Mouse (Mus musculus) embryonic facial prominence, embryonic 11.5 days (tissue): Measurements from ENCODE around the gene Uevld. TPM values are rescaled to one million over a fixed set of nuclear protein-coding genes. Genes with fewer than 3 reads are reported as not detected.

Source experiments
- ATAC-seq: fragments of 200-750 bp; cut with Nextera tagmentation; replicated peaks from 2 replicates; pipeline ENCODE4 v1.8.0; 2017; ENCODE audit warnings: low read depth; ENCODE audit not compliant: insufficient number of reproducible peaks, low FRiP score, low TSS enrichment
- DNase-seq: peaks from one replicate; pipeline ENCODE4 v3.0.0-alpha.2; 2015; ENCODE audit warnings: low spot score
- H3K27ac ChIP-seq: fragments of 300-500 bp; sonication (generic); replicated peaks from 2 replicates; pipeline ENCODE4 v1.5.1; 2014; ENCODE audit warnings: mild to moderate bottlenecking, low read depth, low read length, control low read depth
- H3K27me3 ChIP-seq: fragments of 300-500 bp; sonication (generic); 2 replicates; pipeline ENCODE4 v1.6.1; 2014; ENCODE audit warnings: mild to moderate bottlenecking, low read length, moderate library complexity, mixed read lengths; ENCODE audit not compliant: control insufficient read depth, insufficient read depth
- H3K36me3 ChIP-seq: fragments of 300-500 bp; sonication (generic); replicated peaks from 2 replicates; pipeline ENCODE4 v1.6.1; 2014; ENCODE audit warnings: low read depth, mild to moderate bottlenecking, low read length, moderate library complexity, mixed read lengths; ENCODE audit not compliant: control insufficient read depth, insufficient read depth
- H3K4me1 ChIP-seq: fragments of 300-500 bp; sonication (generic); 2 replicates; pipeline ENCODE4 v1.6.1; 2014; ENCODE audit warnings: low read length, mixed read lengths; ENCODE audit not compliant: control insufficient read depth, insufficient read depth
- H3K4me2 ChIP-seq: fragments of 300-500 bp; sonication (generic); 2 replicates; pipeline ENCODE4 v1.6.1; 2014; ENCODE audit warnings: low read depth, mild to moderate bottlenecking, control low read depth, low read length, moderate library complexity
- H3K4me3 ChIP-seq: fragments of 300-500 bp; sonication (generic); 2 replicates; pipeline ENCODE4 v1.5.1; 2014; ENCODE audit warnings: low read depth, low read length, control low read depth
- H3K9ac ChIP-seq: fragments of 300-500 bp; sonication (generic); replicated peaks from 2 replicates; pipeline ENCODE4 v1.6.1; 2014; ENCODE audit warnings: mild to moderate bottlenecking, control low read depth, low read length
- H3K9me3 ChIP-seq: fragments of 300-500 bp; sonication (generic); replicated peaks from 2 replicates; pipeline ENCODE4 v1.6.1; 2016; ENCODE audit warnings: mild to moderate bottlenecking, low read length, inconsistent platforms, mixed read lengths; ENCODE audit not compliant: control insufficient read depth
- WGBS: fragments of 180-500 bp; shearing (Covaris S2); extraction: QIAGEN DNeasy Blood & Tissue Kit; methylation state at CpG from one replicate; pipeline ENCODE4 v1.1.7; 2014; 5-methylcytosine and 5-hydroxymethylcytosine counted together
- polyA plus RNA-seq: library from polyadenylated mRNA; unstranded; fragments of >200 nt; fragmentation: Nextera tagmentation; extraction: Ambion mirVana; gene quantifications from 2 replicates; pipeline ENCODE4 v1.2.1, GENCODE M21; 2014

The Uevld gene
- polyA plus RNA-seq, 1 experiment from 2014 or later, result 14.8 TPM

DNA sequence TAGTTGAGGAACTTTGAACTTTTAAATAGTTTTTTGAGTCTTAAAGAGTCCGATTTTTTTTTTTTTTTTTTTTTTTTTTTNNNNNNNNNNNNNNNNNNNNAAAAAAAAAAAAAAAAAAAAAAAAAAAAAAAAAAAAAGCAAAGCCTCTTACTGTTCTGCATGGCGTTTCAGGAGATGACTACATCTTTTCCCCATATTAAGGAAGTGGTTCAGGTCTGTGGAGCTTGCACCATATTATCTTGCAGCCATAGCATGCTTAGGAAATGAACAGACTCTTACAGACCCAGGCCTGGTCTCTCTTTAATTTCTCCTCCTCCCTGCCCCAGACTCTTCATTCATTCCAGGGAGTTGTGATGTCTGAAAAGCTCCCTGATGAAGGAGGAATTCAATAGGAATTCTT is 77.3 kb downstream of the Uevld start:
- ATAC-seq (no peak), DNase-seq (no peak)
- H3K4me1 ChIP-seq, result no peaks in the 10 kb centered on the region
- no peak overlapping the region for H3K4me3 ChIP-seq
- no peak overlapping the region for H3K9ac ChIP-seq
- no peaks in the 10 kb centered on the region for H3K36me3 ChIP-seq
- no peak overlapping the region for H3K27ac ChIP-seq
- no peaks in the 10 kb centered on the region for H3K9me3 ChIP-seq
- H3K27me3 ChIP-seq, result no peaks in the 10 kb centered on the region
- no peak overlapping the region for H3K4me2 ChIP-seq
- WGBS, result 78% methylated on average over 2 of the region's 2 CpGs

DNA sequence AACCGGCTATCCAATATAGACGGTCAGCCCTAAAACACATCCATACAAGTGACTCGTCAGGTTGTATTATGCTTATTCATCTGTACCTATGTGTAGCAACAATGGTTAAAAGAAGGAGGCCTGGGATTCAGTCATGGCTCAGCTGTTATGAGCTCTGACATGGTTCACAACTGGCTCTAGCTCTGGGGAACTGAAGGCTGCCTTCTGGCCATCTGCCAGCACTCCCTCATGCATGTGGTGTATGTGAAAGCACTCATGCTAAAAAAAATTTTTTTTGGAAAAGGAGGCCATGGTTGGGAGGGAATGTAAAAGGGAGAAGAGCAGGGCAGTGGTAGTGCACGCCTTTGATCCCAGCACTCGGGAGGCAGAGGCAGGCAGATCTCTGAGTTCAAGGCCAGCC is 78.5 kb downstream of the Uevld start:
- Histone ChIP-seq H3K36me3 (no peaks in the 10 kb centered on the region), H3K9ac (no peak overlapping the region), H3K4me2 (no peak overlapping the region), H3K27ac (no peak overlapping the region), H3K27me3 (no peaks in the 10 kb centered on the region), H3K4me1 (no peaks in the 10 kb centered on the region), H3K4me3 (no peak overlapping the region), H3K9me3 (no peaks in the 10 kb centered on the region)
- ATAC-seq (no peak), DNase-seq (no peak)
- WGBS, result 94% methylated on average over 5 of the region's 5 CpGs

DNA sequence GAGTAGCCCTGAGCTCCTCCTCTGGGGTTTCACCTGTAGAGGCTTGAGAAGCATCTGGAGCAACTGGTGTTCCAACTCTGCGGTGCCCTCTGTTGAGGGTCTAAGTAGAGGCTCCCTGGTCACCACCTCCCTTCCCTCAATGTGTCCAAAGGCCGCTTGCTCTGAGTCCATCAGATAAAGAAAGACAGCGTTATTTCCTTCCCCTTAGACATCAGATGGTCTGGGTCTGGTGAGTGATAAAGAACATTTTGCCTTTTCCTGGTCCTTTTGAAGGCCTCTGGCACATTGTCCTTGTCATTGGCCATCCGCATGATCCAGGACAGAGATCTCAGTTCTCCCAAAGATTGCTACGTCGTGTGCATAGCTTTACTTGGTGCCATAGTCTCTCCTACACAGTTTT is 81.1 kb downstream of the Uevld start:
- Histone ChIP-seq H3K9me3 (no peaks in the 10 kb centered on the region), H3K4me3 (no peak overlapping the region), H3K27ac (no peak overlapping the region), H3K4me1 (no peaks in the 10 kb centered on the region), H3K27me3 (no peaks in the 10 kb centered on the region), H3K9ac (no peak overlapping the region), H3K4me2 (no peak overlapping the region), H3K36me3 (no peaks in the 10 kb centered on the region)
- ATAC-seq (no peak), DNase-seq (no peak)
- WGBS, result 80% methylated on average over 6 of the region's 6 CpGs

DNA sequence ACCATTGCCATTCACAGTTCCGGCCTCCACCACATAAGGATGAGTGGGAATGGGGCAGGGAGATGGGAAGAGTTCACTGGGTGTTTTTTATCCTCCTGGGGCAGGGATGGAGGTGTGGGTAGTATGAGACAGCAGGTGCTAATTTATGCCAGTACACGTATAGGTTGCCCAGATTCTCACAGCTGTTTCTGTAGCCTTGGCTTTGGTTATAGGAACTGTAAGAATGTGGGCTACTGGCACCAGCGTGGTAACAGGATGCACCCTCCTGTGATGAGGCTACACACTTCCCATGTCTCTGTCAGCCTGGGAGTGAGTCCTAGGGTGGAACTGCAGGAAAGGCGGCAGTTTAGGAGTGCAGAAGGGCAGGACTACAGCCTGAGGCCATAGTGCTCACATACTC is 81.5 kb downstream of the Uevld start:
- ATAC-seq (no peak), DNase-seq (no peak)
- no peaks in the 10 kb centered on the region for H3K27me3 ChIP-seq
- H3K4me2 ChIP-seq, result no peak overlapping the region
- no peak overlapping the region for H3K27ac ChIP-seq
- no peak overlapping the region for H3K9ac ChIP-seq
- H3K4me1 ChIP-seq, result no peaks in the 10 kb centered on the region
- no peaks in the 10 kb centered on the region for H3K9me3 ChIP-seq
- H3K36me3 ChIP-seq, result no peaks in the 10 kb centered on the region
- H3K4me3 ChIP-seq, result no peak overlapping the region
- WGBS, result 62% methylated on average over 4 of the region's 4 CpGs

Other genes with a start within 250 kb of the Uevld start
- 45.6 and 51.7 TPM in 2 replicates for gene Saal1, start 247.8 kb downstream of the Uevld start, polyA plus RNA-seq
- gene Saa3, start 242.8 kb downstream of the Uevld start, polyA plus RNA-seq, result not detected in 2 replicates
- not detected in 2 replicates for gene Saa4, start 225.9 kb downstream of the Uevld start, polyA plus RNA-seq
- 0.67 and 0.89 TPM in 2 replicates for gene Saa1, start 215.5 kb downstream of the Uevld start, polyA plus RNA-seq
- gene Saa2, start 206.7 kb downstream of the Uevld start, polyA plus RNA-seq, result 1.4 and 1.6 TPM in 2 replicates
- 14.8 and 18.8 TPM in 2 replicates for gene Hps5, start 162.5 kb downstream of the Uevld start, polyA plus RNA-seq
- 60.2 and 64.0 TPM in 2 replicates for gene Gtf2h1, start 162.4 kb downstream of the Uevld start, polyA plus RNA-seq
- 1,561 and 1,765 TPM in 2 replicates for gene Ldha, start 117.1 kb downstream of the Uevld start, polyA plus RNA-seq
- 0.26 TPM in 1 of 2 replicates, not detected in the other for gene Ldhc, start 97.3 kb downstream of the Uevld start, polyA plus RNA-seq
- gene Tsg101, start 38.6 kb downstream of the Uevld start, polyA plus RNA-seq, result 306 and 341 TPM in 2 replicates
- not detected in 2 replicates for gene Gm9999, start 25.1 kb upstream of the Uevld start, polyA plus RNA-seq
- 13.5 and 14.5 TPM in 2 replicates for gene Spty2d1, start 49.9 kb upstream of the Uevld start, polyA plus RNA-seq
- 11.6 and 12.3 TPM in 2 replicates for gene Tmem86a, start 92.1 kb upstream of the Uevld start, polyA plus RNA-seq
- gene Ptpn5, start 175.2 kb upstream of the Uevld start, polyA plus RNA-seq, result 2.5 and 4.6 TPM in 2 replicates
- gene Mrgpra6, start 246.4 kb upstream of the Uevld start, polyA plus RNA-seq, result not detected in 2 replicates